Mouse (Mus musculus): ENCODE measurements at regions not wholly inside any gene's neighbourhood (a gene's known extent, or its start where the extent isn't known, plus 50 kb on each side); places are given as distances from the start of the nearest gene placed in this dataset.

DNA sequence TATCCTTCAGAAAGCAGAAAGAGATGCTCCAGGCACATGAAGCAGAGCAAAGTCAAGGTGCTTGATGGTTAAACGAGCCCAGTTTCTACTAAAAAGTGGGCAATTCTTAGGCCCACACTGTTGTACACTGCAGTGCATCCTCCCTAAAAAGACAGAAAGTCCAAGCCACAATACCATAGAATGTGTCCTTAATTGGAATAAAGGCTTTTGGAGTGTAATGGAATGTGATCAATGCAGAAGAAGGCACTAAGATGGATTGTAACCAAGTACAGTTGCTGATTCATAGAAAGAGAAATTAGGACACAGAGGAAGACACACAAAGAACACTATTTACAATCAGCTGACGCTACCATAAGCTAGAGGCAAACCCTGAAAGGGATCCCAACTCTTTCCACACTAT is 201.3 kb downstream of the Cpe start:
- WGBS: 88% methylated on average over 2 of the region's 2 CpGs
- no peak for ATAC-seq (ENCODE audit: low FRiP score)
- Histone ChIP-seq H3K27ac (ENCODE audit: low read depth, low read length) (no peak overlapping the region), H3K36me3 (ENCODE audit: control insufficient read depth, insufficient read depth, low read length) (no peaks in the 10 kb centered on the region), H3K9me3 (ENCODE audit: control insufficient read depth, low read length) (no peaks in the 10 kb centered on the region), H3K4me3 (ENCODE audit: low read depth, low read length) (no peak overlapping the region), H3K27me3 (ENCODE audit: control insufficient read depth, insufficient read depth, low read length) (no peaks in the 10 kb centered on the region), H3K4me2 (replicated peaks; ENCODE audit: low read depth, low read length) (no peak overlapping the region), H3K4me1 (replicated peaks; ENCODE audit: control insufficient read depth, insufficient read depth, low read length) (no peaks in the 10 kb centered on the region), H3K9ac (ENCODE audit: low read depth, low read length) (no peak overlapping the region)
- no peak for DNase-seq (ENCODE audit: low spot score)

DNA sequence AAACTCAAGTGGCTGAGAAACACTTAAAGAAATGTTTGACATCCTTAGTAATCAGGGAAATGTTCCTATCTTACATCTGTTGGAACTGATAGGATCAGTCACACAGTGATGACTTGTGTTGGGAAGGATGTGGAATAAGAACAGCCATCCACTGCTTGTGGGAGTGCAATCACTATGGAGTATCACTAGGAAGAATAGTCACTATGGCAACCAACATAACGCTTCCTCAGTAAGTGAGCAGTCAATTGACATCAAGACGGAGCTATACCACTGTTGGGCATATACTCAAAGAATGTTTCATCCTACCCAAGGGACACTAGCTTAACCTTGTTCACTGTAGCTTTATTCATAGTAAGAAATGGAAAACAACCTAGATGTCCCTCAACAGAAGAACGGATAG is 204.8 kb downstream of the Cpe start:
- ATAC-seq (ENCODE audit: low FRiP score): no peak
- no peaks in the 10 kb centered on the region for H3K27me3 ChIP-seq (ENCODE audit: control insufficient read depth, insufficient read depth, low read length)
- H3K4me1 ChIP-seq (replicated peaks; ENCODE audit: control insufficient read depth, insufficient read depth, low read length): no peaks in the 10 kb centered on the region
- no peak overlapping the region for H3K4me3 ChIP-seq (ENCODE audit: low read depth, low read length)
- no peak overlapping the region for H3K27ac ChIP-seq (ENCODE audit: low read depth, low read length)
- WGBS: 80% methylated on average over 3 of the region's 3 CpGs
- no peaks in the 10 kb centered on the region for H3K36me3 ChIP-seq (ENCODE audit: control insufficient read depth, insufficient read depth, low read length)
- H3K9ac ChIP-seq (ENCODE audit: low read depth, low read length): no peak overlapping the region
- no peak for DNase-seq (ENCODE audit: low spot score)
- no peak overlapping the region for H3K4me2 ChIP-seq (replicated peaks; ENCODE audit: low read depth, low read length)
- H3K9me3 ChIP-seq (ENCODE audit: control insufficient read depth, low read length): no peaks in the 10 kb centered on the region

DNA sequence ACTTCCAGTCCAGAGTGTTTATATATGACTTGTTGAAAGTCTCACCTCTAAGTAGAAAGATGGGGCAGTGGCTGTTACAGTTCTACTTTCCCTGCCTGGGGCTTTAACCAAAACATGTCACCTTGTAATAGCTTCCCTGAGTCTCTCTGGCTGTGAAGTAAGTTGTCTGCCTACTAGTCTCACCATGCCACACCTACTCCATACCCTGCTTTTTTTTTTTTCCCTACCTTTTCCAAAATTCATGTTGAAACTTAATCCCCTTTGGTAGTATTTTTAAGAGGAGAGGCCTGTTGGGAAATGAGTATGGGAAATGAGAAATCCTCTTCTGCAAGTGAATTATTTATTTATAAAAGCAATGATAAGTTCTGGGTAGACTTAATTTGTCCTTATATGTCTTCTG is 219.6 kb downstream of the Cpe start:
- no peak overlapping the region for H3K27ac ChIP-seq (ENCODE audit: low read depth, low read length)
- no peaks in the 10 kb centered on the region for H3K9me3 ChIP-seq (ENCODE audit: control insufficient read depth, low read length)
- no peak for DNase-seq (ENCODE audit: low spot score)
- H3K4me1 ChIP-seq (replicated peaks; ENCODE audit: control insufficient read depth, insufficient read depth, low read length): no peaks in the 10 kb centered on the region
- H3K4me3 ChIP-seq (ENCODE audit: low read depth, low read length): no peak overlapping the region
- no peaks in the 10 kb centered on the region for H3K27me3 ChIP-seq (ENCODE audit: control insufficient read depth, insufficient read depth, low read length)
- ATAC-seq (ENCODE audit: low FRiP score): no peak
- H3K4me2 ChIP-seq (replicated peaks; ENCODE audit: low read depth, low read length): no peak overlapping the region
- no peaks in the 10 kb centered on the region for H3K36me3 ChIP-seq (ENCODE audit: control insufficient read depth, insufficient read depth, low read length)
- H3K9ac ChIP-seq (ENCODE audit: low read depth, low read length): no peak overlapping the region

DNA sequence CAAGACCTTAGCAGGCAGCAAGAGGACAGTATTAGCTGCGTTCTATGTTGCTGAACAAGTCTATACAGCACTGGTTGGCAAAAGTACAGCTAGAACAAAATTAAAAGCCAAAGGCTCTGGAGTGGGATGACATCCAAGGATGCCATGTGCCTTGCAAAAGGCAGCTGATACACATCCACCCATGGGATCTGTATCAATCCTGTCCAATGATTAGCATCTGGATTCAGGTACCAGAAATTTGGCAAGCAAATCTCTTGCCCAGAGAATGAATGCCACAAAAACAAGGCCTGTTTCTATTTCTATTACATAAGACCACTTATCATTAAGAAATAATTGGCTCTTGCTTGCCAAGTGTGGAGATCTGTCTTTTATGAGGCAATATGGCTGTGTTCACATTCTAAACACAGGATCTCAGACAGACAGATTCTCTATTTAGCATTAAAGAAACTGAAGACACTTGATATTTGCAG is 220.0 kb downstream of the Cpe start:
- ATAC-seq (ENCODE audit: low FRiP score) (no peak), DNase-seq (ENCODE audit: low spot score) (no peak)
- H3K27me3 ChIP-seq (ENCODE audit: control insufficient read depth, insufficient read depth, low read length): no peaks in the 10 kb centered on the region
- no peak overlapping the region for H3K4me3 ChIP-seq (ENCODE audit: low read depth, low read length)
- H3K27ac ChIP-seq (ENCODE audit: low read depth, low read length): no peak overlapping the region
- no peaks in the 10 kb centered on the region for H3K36me3 ChIP-seq (ENCODE audit: control insufficient read depth, insufficient read depth, low read length)
- no peak overlapping the region for H3K4me2 ChIP-seq (replicated peaks; ENCODE audit: low read depth, low read length)
- 94% methylated on average over 1 of the region's 1 CpGs for WGBS
- H3K9me3 ChIP-seq (ENCODE audit: control insufficient read depth, low read length): no peaks in the 10 kb centered on the region
- no peaks in the 10 kb centered on the region for H3K4me1 ChIP-seq (replicated peaks; ENCODE audit: control insufficient read depth, insufficient read depth, low read length)
- H3K9ac ChIP-seq (ENCODE audit: low read depth, low read length): no peak overlapping the region

DNA sequence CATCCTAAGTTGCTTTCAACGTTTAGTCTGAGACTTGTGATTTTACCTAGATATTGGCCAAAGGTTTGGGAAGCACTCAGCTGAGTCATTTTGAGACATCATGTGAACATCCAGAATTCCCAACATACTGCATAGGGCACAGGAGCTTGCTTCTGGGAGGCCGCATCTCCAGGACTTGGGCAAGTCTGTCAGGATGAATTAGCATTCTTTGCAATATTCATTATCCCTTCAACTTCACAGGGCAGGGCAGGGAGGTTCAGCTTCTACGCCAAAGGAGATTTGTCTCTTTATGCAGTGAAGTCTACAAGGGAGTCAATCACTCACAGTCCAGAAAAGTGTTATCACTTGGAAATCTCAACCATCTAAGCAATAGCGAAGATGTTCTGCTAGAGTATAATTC is 231.7 kb downstream of the Cpe start:
- Histone ChIP-seq H3K4me2 (replicated peaks; ENCODE audit: low read depth, low read length) (no peak overlapping the region), H3K27ac (ENCODE audit: low read depth, low read length) (no peak overlapping the region), H3K36me3 (ENCODE audit: control insufficient read depth, insufficient read depth, low read length) (no peaks in the 10 kb centered on the region), H3K9me3 (ENCODE audit: control insufficient read depth, low read length) (no peaks in the 10 kb centered on the region), H3K9ac (ENCODE audit: low read depth, low read length) (no peak overlapping the region), H3K4me1 (replicated peaks; ENCODE audit: control insufficient read depth, insufficient read depth, low read length) (no peaks in the 10 kb centered on the region), H3K4me3 (ENCODE audit: low read depth, low read length) (no peak overlapping the region), H3K27me3 (ENCODE audit: control insufficient read depth, insufficient read depth, low read length) (no peaks in the 10 kb centered on the region)
- 80% methylated on average over 4 of the region's 4 CpGs for WGBS
- ATAC-seq (ENCODE audit: low FRiP score) (no peak), DNase-seq (ENCODE audit: low spot score) (no peak)

DNA sequence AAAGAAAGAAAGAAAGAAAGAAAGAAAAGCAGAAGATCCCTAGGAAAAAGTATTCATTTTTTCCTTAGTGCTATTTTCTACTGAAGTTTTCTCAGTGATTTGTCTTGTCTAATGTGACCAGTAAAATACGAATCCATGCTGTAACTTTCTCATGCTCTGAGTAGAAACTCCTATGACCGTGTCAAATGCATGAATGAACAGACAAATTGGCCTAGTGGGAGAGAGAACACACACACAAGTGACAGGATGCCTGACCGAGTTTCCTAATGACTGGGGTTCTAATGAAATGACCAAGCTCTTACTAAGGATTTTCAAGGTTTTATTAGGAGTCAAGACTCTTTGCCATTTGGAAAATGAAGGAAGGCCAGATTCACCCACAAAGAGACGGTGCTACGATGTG is 235.9 kb downstream of the Cpe start:
- no peaks in the 10 kb centered on the region for H3K36me3 ChIP-seq (ENCODE audit: control insufficient read depth, insufficient read depth, low read length)
- 69% methylated on average over 5 of the region's 5 CpGs for WGBS
- H3K4me3 ChIP-seq (ENCODE audit: low read depth, low read length): no peak overlapping the region
- DNase-seq (ENCODE audit: low spot score) (no peak), ATAC-seq (ENCODE audit: low FRiP score) (no peak)
- H3K4me2 ChIP-seq (replicated peaks; ENCODE audit: low read depth, low read length): no peak overlapping the region
- no peak overlapping the region for H3K27ac ChIP-seq (ENCODE audit: low read depth, low read length)
- no peaks in the 10 kb centered on the region for H3K4me1 ChIP-seq (replicated peaks; ENCODE audit: control insufficient read depth, insufficient read depth, low read length)
- no peaks in the 10 kb centered on the region for H3K9me3 ChIP-seq (ENCODE audit: control insufficient read depth, low read length)
- no peak overlapping the region for H3K9ac ChIP-seq (ENCODE audit: low read depth, low read length)
- H3K27me3 ChIP-seq (ENCODE audit: control insufficient read depth, insufficient read depth, low read length): no peaks in the 10 kb centered on the region

DNA sequence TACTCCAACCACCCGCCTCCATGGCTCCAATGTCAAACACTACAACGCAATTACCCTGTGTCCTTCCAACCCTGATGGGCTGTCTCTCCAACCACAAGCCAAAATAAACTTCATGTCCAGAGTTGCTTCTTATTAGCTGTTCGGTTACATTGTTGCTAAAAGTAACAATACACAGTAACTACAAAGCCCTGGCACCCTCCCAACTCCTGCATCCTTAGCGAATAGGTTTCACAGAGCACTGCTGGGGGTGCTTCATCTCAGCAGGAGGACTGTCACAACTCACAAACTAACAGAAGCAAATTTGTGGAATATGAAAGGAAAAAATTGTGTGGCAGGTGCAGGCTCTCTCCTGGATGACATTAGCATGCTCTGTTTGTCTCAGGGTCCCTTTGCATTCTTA is 238.1 kb downstream of the Cpe start:
- no peaks in the 10 kb centered on the region for H3K4me1 ChIP-seq (replicated peaks; ENCODE audit: control insufficient read depth, insufficient read depth, low read length)
- no peak for ATAC-seq (ENCODE audit: low FRiP score)
- H3K36me3 ChIP-seq (ENCODE audit: control insufficient read depth, insufficient read depth, low read length): no peaks in the 10 kb centered on the region
- H3K4me2 ChIP-seq (replicated peaks; ENCODE audit: low read depth, low read length): no peak overlapping the region
- no peak overlapping the region for H3K4me3 ChIP-seq (ENCODE audit: low read depth, low read length)
- H3K9ac ChIP-seq (ENCODE audit: low read depth, low read length): no peak overlapping the region
- DNase-seq (ENCODE audit: low spot score): no peak
- 85% methylated on average over 4 of the region's 4 CpGs for WGBS
- no peak overlapping the region for H3K27ac ChIP-seq (ENCODE audit: low read depth, low read length)
- no peaks in the 10 kb centered on the region for H3K27me3 ChIP-seq (ENCODE audit: control insufficient read depth, insufficient read depth, low read length)
- H3K9me3 ChIP-seq (ENCODE audit: control insufficient read depth, low read length): no peaks in the 10 kb centered on the region

DNA sequence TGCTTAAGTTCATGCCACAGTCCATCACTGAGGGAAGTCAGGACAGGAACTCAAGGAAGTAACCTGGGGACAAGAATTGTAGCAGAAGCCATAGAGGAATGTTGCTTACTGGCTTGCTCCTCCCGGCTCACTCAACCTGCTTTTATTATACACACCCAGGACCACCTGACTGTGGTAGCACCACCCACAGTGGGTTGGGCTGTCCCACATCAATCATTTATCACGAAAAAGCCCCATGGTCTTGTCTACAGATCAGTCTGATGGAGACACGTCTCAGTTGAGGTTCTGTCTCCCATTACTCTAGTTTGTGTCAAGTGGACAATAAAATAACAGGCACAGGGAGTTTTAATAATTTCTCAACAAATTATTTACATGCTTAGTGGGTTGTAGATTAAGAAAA is 239.3 kb upstream of the Tll1 start:
- no peak overlapping the region for H3K9ac ChIP-seq (ENCODE audit: low read depth, low read length)
- 84% methylated on average over 3 of the region's 3 CpGs for WGBS
- no peak overlapping the region for H3K27ac ChIP-seq (ENCODE audit: low read depth, low read length)
- no peaks in the 10 kb centered on the region for H3K36me3 ChIP-seq (ENCODE audit: control insufficient read depth, insufficient read depth, low read length)
- no peaks in the 10 kb centered on the region for H3K4me1 ChIP-seq (replicated peaks; ENCODE audit: control insufficient read depth, insufficient read depth, low read length)
- H3K4me2 ChIP-seq (replicated peaks; ENCODE audit: low read depth, low read length): no peak overlapping the region
- no peak overlapping the region for H3K4me3 ChIP-seq (ENCODE audit: low read depth, low read length)
- no peaks in the 10 kb centered on the region for H3K9me3 ChIP-seq (ENCODE audit: control insufficient read depth, low read length)
- H3K27me3 ChIP-seq (ENCODE audit: control insufficient read depth, insufficient read depth, low read length): no peaks in the 10 kb centered on the region
- DNase-seq (ENCODE audit: low spot score) (no peak), ATAC-seq (ENCODE audit: low FRiP score) (no peak)

DNA sequence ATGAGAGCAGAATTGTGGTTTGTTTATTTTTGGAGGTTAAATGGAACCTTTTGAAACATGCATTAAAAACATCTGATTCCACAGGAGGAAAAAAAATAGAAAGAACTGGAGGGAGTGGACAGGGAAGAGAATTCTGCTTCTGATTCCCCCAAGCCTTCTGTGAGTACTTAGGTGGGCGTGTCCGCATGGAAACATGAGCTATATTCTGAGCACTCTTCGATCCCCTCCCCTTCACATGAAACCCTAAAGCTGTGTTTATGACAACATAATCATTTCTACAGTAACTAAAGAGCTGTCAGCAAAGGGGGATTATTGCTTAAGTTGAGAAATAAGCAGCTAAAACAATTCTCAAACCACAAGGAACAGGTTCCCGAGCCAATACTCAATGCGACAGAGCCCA is 238.4 kb upstream of the Tll1 start:
- H3K36me3 ChIP-seq (ENCODE audit: control insufficient read depth, insufficient read depth, low read length): no peaks in the 10 kb centered on the region
- no peaks in the 10 kb centered on the region for H3K9me3 ChIP-seq (ENCODE audit: control insufficient read depth, low read length)
- H3K27me3 ChIP-seq (ENCODE audit: control insufficient read depth, insufficient read depth, low read length): no peaks in the 10 kb centered on the region
- H3K27ac ChIP-seq (ENCODE audit: low read depth, low read length): no peak overlapping the region
- WGBS: 89% methylated on average over 5 of the region's 5 CpGs
- no peak overlapping the region for H3K9ac ChIP-seq (ENCODE audit: low read depth, low read length)
- DNase-seq (ENCODE audit: low spot score) (no peak), ATAC-seq (ENCODE audit: low FRiP score) (no peak)
- no peak overlapping the region for H3K4me3 ChIP-seq (ENCODE audit: low read depth, low read length)
- H3K4me1 ChIP-seq (replicated peaks; ENCODE audit: control insufficient read depth, insufficient read depth, low read length): no peaks in the 10 kb centered on the region
- no peak overlapping the region for H3K4me2 ChIP-seq (replicated peaks; ENCODE audit: low read depth, low read length)

Measured in hindbrain, embryonic 11.5 days (tissue).